Mouse (Mus musculus) layer of hippocampus, adult 8-10 months (tissue): ENCODE results near the gene Ttll4. TPM values are rescaled to one million over a fixed set of nuclear protein-coding genes. Genes with fewer than 3 reads are reported as not detected.

ENCODE experiments used
- DNase-seq, 2 experiments: peaks; one replicate each; pipeline ENCODE4 v3.0.0; 2022; ENCODE audit warnings: low spot score in 2 of 2
- total RNA-seq, 4 experiments: library from RNA; stranded (reverse); gene quantifications; 2 replicates each; pipeline ENCODE4 v1.2.4; 2022

The Ttll4 gene
- total RNA-seq, result 10 to 100 TPM; 25.5 to 35.9 (median 31.1) TPM

DNA sequence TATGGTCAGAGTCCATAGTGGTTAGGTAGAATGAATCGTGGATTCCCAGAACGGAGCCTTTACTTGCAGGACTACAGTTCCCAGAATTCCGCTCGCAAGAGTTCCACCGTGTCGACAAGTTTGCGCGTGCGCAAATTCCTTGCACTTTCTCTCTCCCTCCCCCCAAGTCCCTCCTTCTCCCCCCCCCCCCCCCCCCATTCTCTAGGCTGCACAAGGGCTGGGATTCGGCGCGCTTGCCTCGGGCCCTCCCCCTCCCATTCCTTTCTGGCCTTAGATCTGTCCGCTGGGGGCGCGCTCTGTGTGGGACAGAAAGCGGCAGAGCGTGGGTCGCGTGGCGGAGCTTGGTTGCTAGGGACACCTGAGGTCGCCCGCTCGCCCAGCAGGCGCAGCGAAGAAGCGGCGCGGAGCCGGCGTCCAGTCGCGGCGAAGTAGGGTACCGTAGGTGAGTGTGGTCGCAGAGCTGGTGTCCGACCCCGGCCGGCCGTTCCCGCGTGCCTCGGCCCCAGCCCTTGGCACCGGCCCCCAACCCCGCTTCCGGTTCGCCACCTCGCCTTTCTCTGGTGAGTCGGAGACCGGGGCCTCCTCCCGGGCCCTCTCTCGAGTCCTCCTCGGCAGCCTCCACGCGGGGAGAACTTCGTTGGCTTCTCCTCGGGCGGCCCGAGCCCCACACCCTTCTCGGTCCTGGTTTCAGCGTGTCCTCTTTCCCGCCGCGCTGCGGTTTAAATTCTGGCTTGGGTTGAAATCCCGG lies at the start of gene Ttll4:
TSS of gene Ttll4 (plus strand) at position 298 of the 748 bp plus-strand sequence.
- DNase-seq, result peak; percentile 88 to 92

- DNase-seq, result no peak
Measured at GRCm38 (mm10) chr1:74624183-74624582, 37.4 kb upstream of the Ttll4 start.

DNA sequence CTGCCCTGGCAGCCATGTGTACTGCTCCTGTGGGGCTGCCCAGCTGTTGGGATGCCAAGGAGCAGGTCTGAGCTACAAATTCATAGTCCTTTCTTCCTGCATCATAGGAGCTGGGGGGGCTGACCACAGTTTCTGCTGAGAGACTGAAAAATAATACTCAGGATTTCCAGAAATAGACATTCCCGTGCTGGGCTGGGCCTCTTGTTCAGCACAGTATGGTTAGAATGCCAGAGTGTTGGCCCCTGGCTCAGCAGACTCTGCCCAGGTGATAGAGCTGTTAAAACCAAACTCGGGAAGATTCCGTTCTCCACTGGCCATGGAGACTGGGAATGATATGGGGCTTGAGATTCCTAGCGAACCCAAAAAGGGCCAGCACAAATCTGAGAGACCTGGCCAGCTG lies 35.5 kb upstream of the Ttll4 start:
- DNase-seq, result no peak

GRCm38 (mm10) chr1:74628001-74628400 lies 33.5 kb upstream of the Ttll4 start:
- no peak for DNase-seq

DNA sequence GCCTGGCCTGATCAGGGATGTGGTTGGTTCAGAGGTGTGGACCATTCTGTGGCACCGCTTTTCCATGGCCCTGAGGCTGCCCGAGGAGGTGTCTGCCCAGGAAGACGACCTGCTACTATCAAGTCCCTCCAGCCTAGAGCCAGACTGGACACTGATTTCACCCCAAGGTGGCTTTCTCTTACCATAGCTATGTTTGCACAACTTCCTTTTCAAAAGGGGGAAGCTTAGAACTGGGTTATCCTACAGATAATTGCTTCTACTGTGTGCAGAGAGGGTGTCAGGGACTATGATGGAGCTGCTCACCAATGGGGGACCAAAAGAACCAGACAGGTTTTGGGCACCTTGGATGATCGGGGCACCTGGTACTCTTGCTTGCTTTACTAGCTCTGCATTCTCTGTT lies 28.8 kb upstream of the Ttll4 start:
- DNase-seq, result no peak

DNA sequence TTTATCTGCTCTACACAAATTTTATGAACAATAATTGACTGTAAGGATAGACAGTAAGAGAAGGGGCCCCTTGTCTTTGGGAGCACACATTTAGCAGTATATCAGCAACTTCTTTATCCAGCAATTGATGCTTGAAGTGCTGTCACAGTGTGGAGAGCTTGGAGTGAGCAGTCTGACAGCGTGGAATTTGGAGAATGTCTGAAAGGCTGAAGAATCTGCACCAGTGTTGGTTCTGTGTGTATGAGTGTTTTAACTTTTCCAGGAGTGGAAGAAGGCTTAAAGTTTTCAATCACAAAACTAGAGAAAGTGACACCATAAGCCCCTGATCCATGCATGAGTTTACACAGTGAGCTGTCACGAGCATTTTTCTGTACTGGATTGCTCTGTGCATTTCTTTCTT lies 18.0 kb upstream of the Ttll4 start:
- no peak for DNase-seq

- DNase-seq, result no peak
Measured at GRCm38 (mm10) chr1:74643926-74644325, 17.6 kb upstream of the Ttll4 start.

GRCm38 (mm10) chr1:74662253-74662865 lies 814 bp downstream of the Ttll4 start:
- no peak for DNase-seq

DNA sequence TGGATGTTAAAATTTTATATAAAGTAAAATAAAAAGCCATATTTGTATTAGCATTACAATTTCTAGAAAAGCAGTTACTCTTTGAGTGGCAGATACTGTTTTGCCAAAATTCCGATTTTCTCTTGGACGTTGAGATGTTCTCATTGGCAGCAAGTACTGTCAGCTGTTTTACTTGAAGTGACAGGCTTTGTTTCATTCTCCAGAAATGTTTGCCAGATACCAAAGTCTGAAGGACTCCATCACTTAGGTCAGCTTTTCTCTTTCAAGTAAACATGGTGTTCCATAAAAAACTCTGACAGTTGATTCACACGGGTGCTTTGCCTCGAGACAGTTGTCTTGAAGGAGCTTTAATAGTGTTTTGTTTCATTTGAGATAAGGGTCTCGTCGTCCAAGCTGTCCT lies 3.6 kb downstream of the Ttll4 start:
- DNase-seq, result no peak

GRCm38 (mm10) chr1:74668371-74668770 lies 6.8 kb downstream of the Ttll4 start:
- no peak for DNase-seq

GRCm38 (mm10) chr1:74672731-74673130 lies 11.2 kb downstream of the Ttll4 start:
- no peak for DNase-seq

GRCm38 (mm10) chr1:74676863-74677262 lies 15.3 kb downstream of the Ttll4 start:
- no peak for DNase-seq

DNA sequence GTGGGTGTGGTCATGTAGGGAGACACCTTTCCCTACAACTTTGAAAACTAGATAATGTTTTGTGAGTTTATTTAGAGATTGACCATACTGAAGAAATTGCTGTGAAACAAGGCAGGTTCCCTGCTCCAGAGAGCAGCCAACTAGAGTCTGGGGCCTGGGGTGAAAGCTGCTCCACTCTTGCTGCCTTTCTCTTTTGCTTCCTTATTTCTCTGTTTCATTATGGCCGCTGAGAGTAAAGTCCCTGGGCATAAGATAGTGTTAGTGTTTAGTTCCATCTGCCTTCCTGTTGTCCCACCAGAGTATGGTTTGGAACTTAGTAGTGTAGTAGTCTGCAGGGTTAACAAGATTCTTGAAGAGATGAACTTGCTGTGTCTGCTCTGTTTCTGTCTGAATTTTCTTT lies 16.3 kb downstream of the Ttll4 start:
- DNase-seq, result no peak

DNA sequence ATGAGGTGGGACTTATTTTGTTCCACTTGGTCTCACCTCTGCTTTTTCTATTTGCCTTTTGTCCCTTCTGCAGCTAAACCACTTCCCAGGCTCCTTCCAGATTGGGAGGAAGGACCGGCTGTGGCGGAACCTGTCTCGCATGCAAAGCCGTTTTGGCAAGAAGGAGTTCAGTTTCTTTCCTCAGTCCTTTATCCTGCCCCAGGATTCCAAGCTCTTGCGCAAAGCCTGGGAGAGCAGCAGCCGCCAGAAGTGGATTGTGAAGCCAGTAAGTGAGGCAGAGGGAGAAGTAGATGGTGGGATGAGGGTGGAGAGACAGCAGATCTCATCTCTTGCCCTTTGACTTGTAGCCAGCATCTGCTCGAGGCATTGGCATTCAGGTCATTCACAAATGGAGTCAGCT lies 25.6 kb downstream of the Ttll4 start:
- DNase-seq, result no peak

DNA sequence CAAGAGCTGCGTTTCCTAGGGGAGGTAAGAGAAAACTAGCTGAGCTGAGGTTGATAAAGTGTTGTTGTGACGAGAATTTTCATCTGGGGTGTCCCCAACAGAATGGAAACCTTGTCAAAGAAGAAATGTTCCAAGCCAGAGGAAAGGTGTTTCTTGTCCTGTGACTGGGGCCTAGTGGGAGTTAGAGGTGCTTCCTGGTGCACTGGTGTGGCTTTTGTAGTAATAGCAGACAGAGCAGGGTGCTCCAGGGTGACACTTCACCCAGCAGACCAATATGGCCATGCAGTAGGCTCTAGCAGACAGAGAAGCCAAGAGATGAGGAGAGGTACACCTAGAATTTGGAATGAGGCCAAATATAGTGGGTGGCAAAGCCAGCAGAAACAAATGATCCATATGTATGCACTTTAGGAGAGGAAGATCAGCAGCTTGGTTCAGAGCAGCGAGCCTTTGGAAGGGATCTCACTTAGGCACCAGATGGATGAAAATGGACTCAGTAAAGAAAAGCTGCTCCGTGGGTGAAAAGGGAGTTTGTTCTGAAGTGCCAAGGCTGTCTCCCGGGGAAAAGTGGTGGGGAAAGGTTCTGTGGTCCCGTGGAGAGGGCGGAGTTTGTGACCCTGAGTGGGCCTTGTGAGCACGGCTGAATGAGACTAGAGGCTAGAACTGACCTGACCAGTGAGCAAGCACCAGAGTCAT lies 32.5 kb downstream of the Ttll4 start:
- no peak for DNase-seq

- DNase-seq, result no peak
Measured at GRCm38 (mm10) chr1:74695836-74696235, 34.3 kb downstream of the Ttll4 start.

DNA sequence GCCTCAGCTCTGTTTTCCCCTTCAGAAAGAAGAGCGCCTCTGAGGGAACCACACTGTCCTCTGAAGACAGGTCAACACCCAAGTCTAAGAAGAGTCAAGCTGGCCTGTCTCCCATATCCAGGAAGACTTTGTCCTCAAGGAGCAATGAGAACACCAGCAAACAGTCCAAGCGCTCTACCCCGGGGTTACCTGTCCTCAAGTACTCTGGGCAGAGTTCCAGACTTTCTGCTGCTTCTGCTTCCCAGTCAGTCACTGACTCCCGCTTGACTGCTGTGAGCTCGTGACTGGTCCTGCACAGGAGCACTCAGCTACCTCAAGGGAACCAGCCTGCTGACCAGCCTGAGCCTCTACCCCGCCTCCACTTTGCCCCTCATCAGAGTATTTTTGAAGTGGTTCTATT lies 35.9 kb downstream of the Ttll4 start:
- no peak for DNase-seq

DNA sequence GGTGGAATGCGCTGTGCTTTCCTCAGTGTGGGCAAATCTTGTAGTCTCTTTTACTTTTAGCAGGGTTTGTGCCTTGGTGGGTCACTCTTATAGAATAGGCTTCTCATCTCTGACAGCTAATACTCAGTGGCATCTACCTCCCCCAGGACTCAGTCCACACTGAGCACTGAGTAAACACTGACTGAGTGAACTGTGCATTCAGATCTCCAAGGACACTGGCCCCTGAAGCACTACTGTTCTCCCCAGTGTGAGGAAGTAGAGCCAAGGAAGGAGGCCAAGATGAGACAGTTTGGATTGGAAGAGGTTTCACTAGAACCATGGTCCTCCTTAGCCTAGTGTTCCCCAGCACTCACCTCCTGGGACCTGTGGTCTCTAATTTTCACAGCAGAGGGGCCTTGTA lies 36.8 kb downstream of the Ttll4 start:
- no peak for DNase-seq

DNA sequence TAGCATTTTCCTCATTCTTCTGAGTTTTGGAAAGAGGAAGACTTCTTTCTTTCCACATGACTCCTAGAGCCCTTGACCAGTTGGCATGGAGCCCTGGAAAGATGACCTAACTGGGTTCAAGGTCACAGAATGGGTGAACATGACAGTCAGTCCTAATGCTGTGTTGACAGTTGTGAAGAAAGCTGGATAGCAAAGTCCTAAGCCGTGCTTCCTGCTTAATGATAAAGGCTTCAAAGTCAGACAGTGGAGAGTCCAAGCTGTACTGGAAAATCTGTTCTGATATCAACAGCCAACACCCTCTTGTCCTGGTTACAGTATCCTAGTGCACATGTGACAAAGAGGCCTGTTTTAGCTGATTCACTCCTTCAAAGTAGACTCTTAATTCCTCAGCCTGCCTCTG lies 37.2 kb downstream of the Ttll4 start:
- DNase-seq, result no peak

DNA sequence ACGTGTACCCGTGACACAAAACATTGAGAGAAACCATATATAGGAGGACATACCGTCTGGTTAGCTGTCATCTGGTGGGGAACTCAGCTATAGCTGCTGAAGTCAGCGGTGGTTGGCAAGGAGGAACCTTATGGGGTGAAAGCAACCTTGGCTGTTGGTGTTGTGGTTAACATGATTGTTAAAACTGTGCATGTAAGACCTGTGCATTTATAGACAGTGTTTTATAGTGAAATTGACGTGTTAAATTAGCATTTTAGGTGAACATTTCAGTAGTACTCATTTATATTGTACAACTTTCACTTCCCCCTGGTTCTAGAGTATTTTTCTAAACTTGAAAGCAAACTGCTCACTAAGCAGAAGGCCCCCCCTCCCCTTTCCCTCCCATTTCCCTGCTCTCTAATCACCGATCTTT lies 40.6 kb downstream of the Ttll4 start:
- no peak for DNase-seq

GRCm38 (mm10) chr1:74704156-74704555 lies 42.6 kb downstream of the Ttll4 start:
- DNase-seq, result peak in 1 of 2 experiments; percentile 29

- no peak for DNase-seq
Measured at GRCm38 (mm10) chr1:74705016-74705415, 43.5 kb downstream of the Ttll4 start.

DNA sequence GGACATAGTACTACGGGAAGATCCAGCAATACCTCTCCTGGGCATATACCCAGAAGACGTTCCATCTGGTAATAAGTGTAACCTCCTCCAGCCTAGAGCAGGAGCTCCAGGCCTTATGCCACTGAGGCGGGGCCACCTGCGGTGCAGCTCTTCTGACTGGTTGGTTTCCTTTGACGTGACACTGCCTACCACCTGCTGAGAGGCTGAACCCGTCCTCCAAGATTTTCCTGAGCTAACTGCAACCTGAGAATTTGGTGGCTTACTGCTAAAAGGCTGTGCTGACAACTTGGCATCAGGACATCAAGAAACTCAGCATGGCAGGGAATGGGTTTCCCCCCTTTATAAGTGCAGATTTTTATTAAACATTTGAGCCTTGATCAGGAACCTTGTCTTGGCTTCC lies 48.0 kb downstream of the Ttll4 start:
- no peak for DNase-seq
